Mouse (Mus musculus) thymus, adult 2 months (tissue): Measurements from ENCODE around the gene Angptl2.

ENCODE experiments used
- CTCF ChIP-seq: fragments of 200-500 bp; IDR thresholded peaks from 2 replicates; pipeline ENCODE4 v1.5.1; 2012; ENCODE audit warnings: mild to moderate bottlenecking, control low read depth, low read length, moderate library complexity, borderline replicate concordance; ENCODE audit not compliant: control insufficient read depth, poor library complexity, insufficient read depth; ENCODE audit errors: extremely low read depth
- POLR2A ChIP-seq: fragments of 200-500 bp; IDR thresholded peaks from 2 replicates; pipeline ENCODE4 v1.6.1; 2012; ENCODE audit warnings: mild to moderate bottlenecking, low read length, control low read depth, moderate library complexity; ENCODE audit not compliant: control insufficient read depth, poor library complexity, insufficient read depth; ENCODE audit errors: extremely low read depth

DNA sequence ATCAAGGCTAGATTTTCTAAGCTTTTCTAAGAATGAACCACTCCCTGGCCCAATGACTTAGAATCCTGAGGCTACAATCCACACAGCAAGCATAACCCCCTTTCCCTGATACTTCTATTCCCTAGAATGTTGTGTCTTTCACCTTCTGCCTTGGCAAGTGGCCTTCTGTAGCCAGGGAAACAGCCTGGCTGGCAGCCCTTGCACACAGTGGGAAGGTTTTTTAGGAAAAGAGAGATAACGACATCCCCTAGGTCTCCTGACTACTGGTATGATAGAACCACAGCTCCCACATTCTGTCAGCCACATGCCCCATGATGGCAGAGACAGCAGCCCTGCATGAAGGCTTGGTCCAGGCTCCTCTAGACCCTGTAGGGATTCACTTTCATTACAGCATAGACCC lies 55.6 kb downstream of the Angptl2 start:
- no peak for TF ChIP-seq POLR2A
- no peak for TF ChIP-seq CTCF
